Mouse (Mus musculus) hindbrain, embryonic 16.5 days (tissue): Measurements from ENCODE around the gene Nipal1. TPM values are rescaled to one million over a fixed set of nuclear protein-coding genes. Genes with fewer than 3 reads are reported as not detected.

Experiments
- ATAC-seq: fragments of 200-750 bp; cut with Nextera tagmentation; 2 replicates; pipeline ENCODE4 v1.8.0; 2017; ENCODE audit warnings: moderate TSS enrichment, moderate library complexity
- H3K27ac ChIP-seq: fragments of 300-500 bp; sonication (generic); 2 replicates; pipeline ENCODE4 v1.5.1; 2014; ENCODE audit warnings: low read depth, mild to moderate bottlenecking, control low read depth, low read length, moderate library complexity
- H3K27me3 ChIP-seq: fragments of 300-500 bp; sonication (generic); replicated peaks from 2 replicates; pipeline ENCODE4 v1.6.1; 2014; ENCODE audit warnings: low read length; ENCODE audit not compliant: control insufficient read depth, insufficient read depth
- H3K36me3 ChIP-seq: fragments of 300-500 bp; sonication (generic); 2 replicates; pipeline ENCODE4 v1.6.1; 2014; ENCODE audit warnings: mild to moderate bottlenecking, low read length, moderate library complexity, mixed read lengths; ENCODE audit not compliant: control insufficient read depth, insufficient read depth
- H3K4me1 ChIP-seq: fragments of 300-500 bp; sonication (generic); 2 replicates; pipeline ENCODE4 v1.6.1; 2014; ENCODE audit warnings: low read depth, low read length; ENCODE audit not compliant: control insufficient read depth, insufficient read depth
- H3K4me2 ChIP-seq: fragments of 300-500 bp; sonication (generic); 2 replicates; pipeline ENCODE4 v1.6.1; 2014; ENCODE audit warnings: mild to moderate bottlenecking, low read length, control low read depth, moderate library complexity
- H3K4me3 ChIP-seq: fragments of 300-500 bp; sonication (generic); 2 replicates; pipeline ENCODE4 v1.5.1; 2014; ENCODE audit warnings: mild to moderate bottlenecking, low read length, control low read depth, moderate library complexity
- H3K9ac ChIP-seq: fragments of 300-500 bp; sonication (generic); 2 replicates; pipeline ENCODE4 v1.6.1; 2014; ENCODE audit warnings: low read depth, mild to moderate bottlenecking, control low read depth, low read length, moderate library complexity
- H3K9me3 ChIP-seq: fragments of 300-500 bp; sonication (generic); 2 replicates; pipeline ENCODE4 v1.6.1; 2014; ENCODE audit warnings: mild to moderate bottlenecking, low read length, moderate library complexity; ENCODE audit not compliant: control insufficient read depth
- WGBS: fragments of 180-500 bp; shearing (Covaris S2); extraction: QIAGEN DNeasy Blood & Tissue Kit; methylation state at CpG from one replicate; pipeline ENCODE4 v1.1.7; 2014; 5-methylcytosine and 5-hydroxymethylcytosine counted together
- polyA plus RNA-seq: library from polyadenylated mRNA; unstranded; fragments of >200 nt; fragmentation: Nextera tagmentation; extraction: Ambion mirVana; gene quantifications from 2 replicates; pipeline ENCODE4 v1.2.1, GENCODE M21; 2015

Gene Nipal1
- polyA plus RNA-seq, 1 experiment from 2014 or later = 1.9 TPM

GRCm38 (mm10) chr5:72681451-72681850 lies 33.9 kb downstream of the Nipal1 start:
- no peaks in the 10 kb centered on the region for H3K4me1 ChIP-seq
- no peak overlapping the region for H3K4me3 ChIP-seq
- no peak overlapping the region for H3K27ac ChIP-seq
- H3K27me3 ChIP-seq = no peaks in the 10 kb centered on the region
- 95% methylated on average over 6 of the region's 6 CpGs for WGBS
- no peak for ATAC-seq
- H3K9ac ChIP-seq = no peak overlapping the region
- no peaks in the 10 kb centered on the region for H3K9me3 ChIP-seq
- no peaks in the 10 kb centered on the region for H3K36me3 ChIP-seq
- no peak overlapping the region for H3K4me2 ChIP-seq

DNA sequence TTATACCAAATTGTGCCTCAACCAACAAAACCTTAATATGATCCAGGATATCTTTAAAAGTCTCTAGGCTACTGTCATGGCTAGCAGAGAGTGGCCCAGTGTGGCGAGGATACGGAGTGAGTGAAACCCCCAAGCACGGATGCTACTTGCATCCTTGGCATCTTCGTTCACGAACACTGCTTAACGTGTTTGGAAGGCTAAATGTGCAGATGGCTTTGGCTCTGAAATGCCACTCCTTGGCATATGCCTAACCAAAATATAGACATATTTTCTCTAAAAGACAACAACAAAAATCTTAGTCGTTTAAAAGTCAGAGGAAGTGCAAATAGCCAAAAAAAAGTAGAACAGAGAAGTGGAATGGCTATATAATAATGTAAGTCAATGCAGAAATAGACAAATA lies 42.0 kb downstream of the Nipal1 start:
- H3K4me1 ChIP-seq = no peaks in the 10 kb centered on the region
- no peak overlapping the region for H3K9ac ChIP-seq
- H3K9me3 ChIP-seq = no peaks in the 10 kb centered on the region
- no peak overlapping the region for H3K4me3 ChIP-seq
- WGBS = 88% methylated on average over 7 of the region's 7 CpGs
- no peak for ATAC-seq
- H3K4me2 ChIP-seq = no peak overlapping the region
- no peaks in the 10 kb centered on the region for H3K27me3 ChIP-seq
- no peaks in the 10 kb centered on the region for H3K36me3 ChIP-seq
- H3K27ac ChIP-seq = no peak overlapping the region

DNA sequence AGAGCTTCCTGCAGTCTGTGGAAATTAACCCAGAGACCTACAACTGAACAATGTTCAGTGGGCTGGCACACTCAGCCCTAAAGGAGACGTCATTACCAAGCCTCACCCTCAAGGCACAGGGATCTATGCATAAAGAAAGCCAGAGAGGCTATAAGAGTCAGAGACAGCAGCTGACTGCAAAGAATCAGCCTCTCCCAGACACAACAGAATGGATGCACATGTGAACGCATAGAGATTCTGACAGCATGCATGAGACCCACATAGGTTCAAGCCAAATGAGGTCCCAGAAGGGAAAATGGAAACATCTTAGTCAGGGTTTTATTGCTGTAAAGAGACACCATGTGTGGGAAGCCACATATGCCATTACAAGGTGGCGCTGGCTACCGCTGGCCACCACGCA lies 42.9 kb downstream of the Nipal1 start:
- WGBS = 83% methylated on average over 5 of the region's 5 CpGs
- no peak overlapping the region for H3K9ac ChIP-seq

DNA sequence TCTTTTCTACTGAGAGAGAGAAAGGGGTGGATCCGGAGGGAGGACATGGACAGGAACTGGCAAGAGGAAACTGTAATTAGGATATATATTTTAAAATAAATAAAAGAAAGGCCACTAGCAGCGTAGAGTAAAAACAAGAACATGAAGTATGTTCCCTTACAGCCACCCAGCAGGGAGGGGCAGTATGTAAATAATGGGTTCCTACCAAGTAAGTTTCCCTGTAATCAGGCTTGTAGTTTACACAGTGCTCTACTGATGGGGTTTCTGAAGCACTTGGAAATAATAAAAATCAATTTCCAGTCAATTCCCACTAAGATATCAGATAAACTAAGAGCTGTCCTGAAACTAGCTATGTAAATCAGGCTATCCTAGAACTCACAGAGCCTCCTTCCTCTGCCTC lies 47.1 kb downstream of the Nipal1 start:
- no peaks in the 10 kb centered on the region for H3K36me3 ChIP-seq
- H3K9ac ChIP-seq = no peak overlapping the region
- H3K9me3 ChIP-seq = no peaks in the 10 kb centered on the region
- no peak overlapping the region for H3K27ac ChIP-seq
- H3K4me1 ChIP-seq = peaks cover 10% of the 10 kb centered on the region
- no peaks in the 10 kb centered on the region for H3K27me3 ChIP-seq
- H3K4me2 ChIP-seq = no peak overlapping the region
- WGBS = 83% methylated on average over 2 of the region's 2 CpGs
- ATAC-seq = no peak
- no peak overlapping the region for H3K4me3 ChIP-seq

More for the DNA sequence above, 42.9 kb downstream of the Nipal1 start:
- H3K36me3 ChIP-seq = no peaks in the 10 kb centered on the region
- no peaks in the 10 kb centered on the region for H3K9me3 ChIP-seq
- H3K27me3 ChIP-seq = no peaks in the 10 kb centered on the region
- ATAC-seq = no peak
- H3K4me3 ChIP-seq = no peak overlapping the region
- H3K27ac ChIP-seq = no peak overlapping the region
- H3K4me2 ChIP-seq = no peak overlapping the region
- H3K4me1 ChIP-seq = no peaks in the 10 kb centered on the region

DNA sequence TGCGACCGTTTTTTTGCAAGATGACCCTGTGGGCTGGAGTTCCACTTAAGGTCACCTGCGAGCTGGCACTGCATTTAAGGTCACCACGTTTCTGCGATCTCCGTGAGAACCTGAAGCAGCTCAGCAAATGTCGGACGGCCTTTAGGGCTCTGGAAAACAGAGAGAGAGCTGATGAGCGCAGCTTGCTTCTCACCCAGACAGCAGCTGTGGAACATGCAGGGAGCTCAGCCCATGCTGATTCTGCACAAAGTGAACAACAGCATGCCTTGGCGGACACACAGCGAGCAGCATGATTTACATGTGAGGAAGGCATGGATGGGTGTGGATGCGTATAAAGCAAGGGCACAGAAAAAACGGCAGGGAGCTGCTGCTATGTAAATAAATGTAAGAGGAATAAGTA lies 48.9 kb downstream of the Nipal1 start:
- WGBS = 58% methylated on average over 13 of the region's 13 CpGs
- H3K9me3 ChIP-seq = no peaks in the 10 kb centered on the region
- peaks cover 10% of the 10 kb centered on the region for H3K4me1 ChIP-seq
- no peaks in the 10 kb centered on the region for H3K27me3 ChIP-seq
- no peak overlapping the region for H3K4me3 ChIP-seq
- H3K36me3 ChIP-seq = no peaks in the 10 kb centered on the region
- no peak overlapping the region for H3K4me2 ChIP-seq
- no peak overlapping the region for H3K9ac ChIP-seq
- ATAC-seq = 0 out of 2 replicates have a peak, but pooled peaks have one; percentile 24
- no peak overlapping the region for H3K27ac ChIP-seq

- WGBS = 48% methylated on average over 3 of the region's 3 CpGs
- Histone ChIP-seq H3K27ac (peak overlapping the region; percentile 3), H3K4me1 (peaks cover 10% of the 10 kb centered on the region)
Observed at GRCm38 (mm10) chr5:72698343-72698742, 50.7 kb downstream of the Nipal1 start.

GRCm38 (mm10) chr5:72698818-72699499 lies 51.4 kb downstream of the Nipal1 start:
- H3K27me3 ChIP-seq = no peaks in the 10 kb centered on the region
- no peak overlapping the region for H3K9ac ChIP-seq
- no peak overlapping the region for H3K4me3 ChIP-seq
- H3K4me1 ChIP-seq = peaks cover 10% of the 10 kb centered on the region
- peak; percentile 67 for ATAC-seq
- H3K9me3 ChIP-seq = no peaks in the 10 kb centered on the region
- 64% methylated on average over 7 of the region's 7 CpGs for WGBS
- H3K4me2 ChIP-seq = no peak overlapping the region
- no peaks in the 10 kb centered on the region for H3K36me3 ChIP-seq
- H3K27ac ChIP-seq = peak overlapping the region; percentile 3

More at GRCm38 (mm10) chr5:72698343-72698742, 50.7 kb downstream of the Nipal1 start:
- no peaks in the 10 kb centered on the region for H3K27me3 ChIP-seq
- no peak overlapping the region for H3K4me3 ChIP-seq
- no peaks in the 10 kb centered on the region for H3K36me3 ChIP-seq
- H3K4me2 ChIP-seq = no peak overlapping the region
- no peaks in the 10 kb centered on the region for H3K9me3 ChIP-seq
- ATAC-seq = peak; percentile 87
- no peak overlapping the region for H3K9ac ChIP-seq

GRCm38 (mm10) chr5:72699500-72699818 lies 51.9 kb downstream of the Nipal1 start:
- 56% methylated on average over 2 of the region's 2 CpGs for WGBS
- no peak overlapping the region; the same call in 1 of the 2 replicates for H3K27ac ChIP-seq

DNA sequence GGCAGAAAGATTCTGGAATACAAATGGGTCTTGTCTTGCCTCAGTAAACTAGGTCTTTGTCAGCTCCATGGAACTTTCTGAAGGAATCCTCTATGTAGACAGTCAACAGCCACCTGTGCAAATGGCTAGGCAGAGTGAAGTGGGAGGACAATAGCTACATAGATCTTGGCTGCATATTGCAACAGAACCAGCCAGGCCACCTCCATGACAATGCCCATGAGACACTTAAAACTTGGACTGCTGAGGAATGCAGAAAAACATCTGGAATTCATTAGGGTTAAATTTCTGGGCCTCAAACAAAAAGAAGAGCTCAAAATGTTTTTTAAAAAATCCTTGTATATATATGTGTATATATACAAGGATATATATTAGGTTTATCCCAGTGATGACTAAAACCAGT lies 54.6 kb downstream of the Nipal1 start:
- H3K9me3 ChIP-seq = peaks cover 7% of the 10 kb centered on the region
- H3K27ac ChIP-seq = no peak overlapping the region
- H3K27me3 ChIP-seq = no peaks in the 10 kb centered on the region
- no peaks in the 10 kb centered on the region for H3K36me3 ChIP-seq
- H3K9ac ChIP-seq = no peak overlapping the region
- H3K4me2 ChIP-seq = no peak overlapping the region
- H3K4me1 ChIP-seq = peaks cover 10% of the 10 kb centered on the region
- ATAC-seq = no peak
- no peak overlapping the region for H3K4me3 ChIP-seq

More at GRCm38 (mm10) chr5:72699500-72699818, 51.9 kb downstream of the Nipal1 start:
- H3K9ac ChIP-seq = no peak overlapping the region
- no peak overlapping the region for H3K4me3 ChIP-seq
- peaks cover 10% of the 10 kb centered on the region for H3K4me1 ChIP-seq
- ATAC-seq = peak; percentile 69
- H3K9me3 ChIP-seq = no peaks in the 10 kb centered on the region
- no peak overlapping the region for H3K4me2 ChIP-seq
- H3K36me3 ChIP-seq = no peaks in the 10 kb centered on the region
- H3K27me3 ChIP-seq = no peaks in the 10 kb centered on the region
